Mouse (Mus musculus): ENCODE measurements around the gene Prr14. TPM values are rescaled to one million over a fixed set of nuclear protein-coding genes. Genes with fewer than 3 reads are reported as not detected.
"Not testable (repeated sequence)": the region's sequence is repeated elsewhere in the genome, so short reads cannot be mapped to it uniquely, and the experiment has no call there.

Prr14 gene
- 10 to 100 TPM; 26.4 to 33.9 TPM for total RNA-seq (2021)

- not testable (repeated sequence) for DNase-seq (ENCODE audit: extremely low spot score in 1 of 2, low spot score in 1 of 2)
These were observed at the start of gene Prr14 for GRCm38 (mm10) chr7:127459311-127459710. Gene Prr14 (plus strand): TSS chr7:127459611.

- no peak for DNase-seq (ENCODE audit: extremely low spot score in 1 of 2, low spot score in 1 of 2)
These were observed 48.0 kb upstream of the Prr14 start for GRCm38 (mm10) chr7:127411418-127411817.

- peak; percentile 88 to 90 for DNase-seq (ENCODE audit: extremely low spot score in 1 of 2, low spot score in 1 of 2)
These were observed 37.8 kb upstream of the Prr14 start, which contains the start of gene Zfp688 for GRCm38 (mm10) chr7:127421388-127422191. Gene Zfp688 (minus strand): TSS chr7:127422068.

GRCm38 (mm10) chr7:127422247-127422646 lies 37.2 kb upstream of the Prr14 start:
- DNase-seq (ENCODE audit: extremely low spot score in 1 of 2, low spot score in 1 of 2): peak in 1 of 2 experiments; percentile 33

- no peak for DNase-seq (ENCODE audit: extremely low spot score in 1 of 2, low spot score in 1 of 2)
These were observed 34.1 kb upstream of the Prr14 start for GRCm38 (mm10) chr7:127425291-127425690.

GRCm38 (mm10) chr7:127425911-127426310 lies 33.5 kb upstream of the Prr14 start:
- no peak for DNase-seq (ENCODE audit: extremely low spot score in 1 of 2, low spot score in 1 of 2)

GRCm38 (mm10) chr7:127426354-127426753 lies 33.1 kb upstream of the Prr14 start:
- DNase-seq (ENCODE audit: extremely low spot score in 1 of 2, low spot score in 1 of 2): no peak

GRCm38 (mm10) chr7:127435206-127435605 lies 24.2 kb upstream of the Prr14 start:
- no peak for DNase-seq (ENCODE audit: extremely low spot score in 1 of 2, low spot score in 1 of 2)

GRCm38 (mm10) chr7:127437724-127438123 lies 21.7 kb upstream of the Prr14 start:
- no peak for DNase-seq (ENCODE audit: extremely low spot score in 1 of 2, low spot score in 1 of 2)

GRCm38 (mm10) chr7:127443976-127444375 lies 15.4 kb upstream of the Prr14 start:
- no peak for DNase-seq (ENCODE audit: extremely low spot score in 1 of 2, low spot score in 1 of 2)

GRCm38 (mm10) chr7:127448521-127449300 lies 10.7 kb upstream of the Prr14 start, which contains the start of gene Zfp689:
Gene Zfp689 (minus strand): TSS chr7:127449158.
- DNase-seq (ENCODE audit: extremely low spot score in 1 of 2, low spot score in 1 of 2): peak; percentile 73 to 84

GRCm38 (mm10) chr7:127449966-127450365 lies 9.4 kb upstream of the Prr14 start:
- DNase-seq (ENCODE audit: extremely low spot score in 1 of 2, low spot score in 1 of 2): no peak

GRCm38 (mm10) chr7:127453056-127453455 lies 6.4 kb upstream of the Prr14 start:
- DNase-seq (ENCODE audit: extremely low spot score in 1 of 2, low spot score in 1 of 2): no peak

- no peak for DNase-seq (ENCODE audit: extremely low spot score in 1 of 2, low spot score in 1 of 2)
These were observed 4.5 kb upstream of the Prr14 start for GRCm38 (mm10) chr7:127454905-127455304.

- DNase-seq (ENCODE audit: extremely low spot score in 1 of 2, low spot score in 1 of 2): not testable (repeated sequence)
These were observed 864 bp upstream of the Prr14 start for GRCm38 (mm10) chr7:127458371-127459122.

GRCm38 (mm10) chr7:127465191-127465590 lies 5.8 kb downstream of the Prr14 start:
- no peak for DNase-seq (ENCODE audit: extremely low spot score in 1 of 2, low spot score in 1 of 2)

- DNase-seq (ENCODE audit: extremely low spot score in 1 of 2, low spot score in 1 of 2): not testable (repeated sequence)
These were observed 6.3 kb downstream of the Prr14 start for GRCm38 (mm10) chr7:127465670-127466069.

- DNase-seq (ENCODE audit: extremely low spot score in 1 of 2, low spot score in 1 of 2): no peak
These were observed 7.2 kb downstream of the Prr14 start for GRCm38 (mm10) chr7:127466606-127467005.

GRCm38 (mm10) chr7:127470011-127470715 lies 10.8 kb downstream of the Prr14 start:
- no peak for DNase-seq (ENCODE audit: extremely low spot score in 1 of 2, low spot score in 1 of 2)

All from layer of hippocampus, postnatal 25 days (tissue).